Comparison of ENCODE assay signal across 8 mouse cellular contexts in genomic region chr11:74925577-74926387, GRCm38 (mm10). TPM values are rescaled to one million over a fixed set of nuclear protein-coding genes. Genes with fewer than 3 reads are reported as not detected.
DNase-seq lines count a peak whose midpoint lies in the region; ATAC-seq lines count a peak whose summit lies in the region.

Gene Smg6, plus strand, starts transcription at chr11:74925823.
Gene Srr, minus strand, starts transcription at chr11:74925948.

- intact Hi-C loops in left cerebral cortex, postnatal 14 days (cut with DNase I), result no loop called here

- no peaks in the 10 kb centered on the region for H3K9me3 ChIP-seq in intestine, embryonic 14.5 days (ENCODE audit: control insufficient read depth, low read length)

- peak within 1 kb of the TSS; percentile 97 for H3K27ac ChIP-seq in intestine, embryonic 14.5 days (ENCODE audit: low read depth)

- no peaks in the 10 kb centered on the region for H3K27me3 ChIP-seq in intestine, embryonic 14.5 days (replicated peaks; ENCODE audit: control insufficient read depth, insufficient read depth, low read length)

- peaks cover 16% of the 10 kb centered on the region for H3K4me1 ChIP-seq in intestine, embryonic 14.5 days (replicated peaks; ENCODE audit: control insufficient read depth, insufficient read depth, low read length)

- peak within 1 kb of the TSS; percentile 63 for H3K4me2 ChIP-seq in intestine, embryonic 14.5 days (ENCODE audit: low read length)

- under 1% methylated on average over 82 of the region's 88 CpGs for WGBS in intestine, embryonic 14.5 days

- H3K36me3 ChIP-seq in intestine, embryonic 14.5 days (ENCODE audit: control insufficient read depth, insufficient read depth, low read length), result peaks cover 13% of the 10 kb centered on the region

- peak within 1 kb of the TSS; percentile 94 for H3K9ac ChIP-seq in intestine, embryonic 14.5 days (ENCODE audit: low read length)

- peak; percentile 89 to 90 for DNase-seq in adrenal gland, adult 18-20 months (ENCODE audit: low spot score in 2 of 2)
- DNase-seq in embryo, embryonic 11 days, result peak; percentile 98
- peak; percentile 95 for DNase-seq in gastrocnemius, postnatal 25 days
- peak; percentile 97 for DNase-seq in intestine, embryonic 14.5 days (ENCODE audit: low spot score)
- DNase-seq in left cerebral cortex, postnatal 14 days (ENCODE audit: low spot score in 2 of 2), result peak; percentile 94 to 95
- peak; percentile 97 for DNase-seq in mesoderm, embryonic 11.5 days (ENCODE audit: low read depth, low spot score)
- peak; percentile 87 to 89 for DNase-seq in right cerebral cortex, postnatal 36 days (ENCODE audit: low spot score in 2 of 2)
- peak; percentile 99 for DNase-seq in yolk sac, embryonic 10.5 days (ENCODE audit: low spot score)

- H3K4me3 ChIP-seq in intestine, embryonic 14.5 days (ENCODE audit: low read depth, low read length), result peak within 1 kb of the TSS; percentile 98

- ATAC-seq in intestine, embryonic 14.5 days (replicated peaks; ENCODE audit: low FRiP score, low TSS enrichment, low read depth), result peak; percentile 97

RNA-seq across cellular contexts. Expression of gene Smg6, which starts in this region (rescaled TPM):
- total RNA-seq in adrenal gland, adult 18-20 months (2021), result 10 to 100 TPM; 17.9 to 21.4 TPM
- 10 to 100 TPM in 1 of 2 experiments, 1 to 10 TPM in 1; 9.4 to 10.1 TPM for total RNA-seq in gastrocnemius, postnatal 25 days (2021)
- polyA plus RNA-seq in intestine, embryonic 14.5 days (2014; fragmentation: Nextera tagmentation; extraction: Ambion mirVana), result 15.3 and 15.7 TPM in 2 replicates
- total RNA-seq in left cerebral cortex, postnatal 14 days (2021), result 10 to 100 TPM; 22.0 to 22.9 TPM

RNA-seq across cellular contexts. Expression of gene Srr, which starts in this region (rescaled TPM):
- total RNA-seq in adrenal gland, adult 18-20 months (2021), result 10 to 100 TPM; 44.8 to 51.3 TPM
- total RNA-seq in gastrocnemius, postnatal 25 days (2021), result 10 to 100 TPM; 20.1 to 21.9 TPM
- 17.2 and 19.6 TPM in 2 replicates for polyA plus RNA-seq in intestine, embryonic 14.5 days (2014; fragmentation: Nextera tagmentation; extraction: Ambion mirVana)
- 100 to 1,000 TPM; 101 to 103 TPM for total RNA-seq in left cerebral cortex, postnatal 14 days (2021)

Comparison
In these comparisons a context has a peak if more than half of its experiments do, and no peak if none do; other contexts are left out.
1. Peak in every context shown above with its lines: DNase-seq, ATAC-seq, H3K4me3 ChIP-seq and H3K27ac ChIP-seq.